ENCODE assay signal across 9 mouse cellular contexts in genomic region chr2:166459955-166460354, GRCm38 (mm10).
DNase-seq lines count a peak whose midpoint lies in the region.
"Had no signal": no experiment of that assay in that cellular context is flagged by ENCODE, and none has a peak within 500 bp of the region (broad histone marks: within the 10 kb centered on the region; RNA-seq: fewer than 3 reads in every experiment).

No protein-coding gene starts in this region.

- H3K4me3 ChIP-seq in macrophage (ENCODE audit: inconsistent target) = no peak overlapping the region
- H3K4me3 ChIP-seq: myocyte had no signal

- WGBS in macrophage (ENCODE audit: missing documents) = 21% methylated on average over 9 of the region's 9 CpGs

- peak overlapping the region; percentile 43; the same call in 1 of the 2 replicates for H3K27ac ChIP-seq in macrophage

- peak; percentile 25 for DNase-seq in adrenal gland, adult 2 months
- DNase-seq in adrenal gland, adult 8-10 months = no peak
- peak; percentile 80 for DNase-seq in embryo, embryonic 10.5 days (ENCODE audit: low spot score)
- DNase-seq in heart, adult 9 months (ENCODE audit: low spot score in 2 of 2) = peak; percentile 86 to 87
- DNase-seq in cerebellum, adult 18-20 months = no peak
- no peak for DNase-seq in cerebellum, adult 11 months
- no peak for DNase-seq in ovary, postnatal 14 days (ENCODE audit: low spot score)

- H3K79me2 ChIP-seq in macrophage (ENCODE audit: inconsistent target) = no peaks in the 10 kb centered on the region

- no peaks in the 10 kb centered on the region for H3K36me3 ChIP-seq in macrophage (ENCODE audit: inconsistent target)

Comparison
In these comparisons a context has a peak if more than half of its experiments do, and no peak if none do; other contexts are left out.
1. DNase-seq: peak in adrenal gland, adult 2 months (single experiment), embryo, embryonic 10.5 days (single experiment) and heart, adult 9 months (2 of 2); none in adrenal gland, adult 8-10 months (single experiment), cerebellum, adult 18-20 months (0 of 2), cerebellum, adult 11 months (single experiment) and ovary, postnatal 14 days (single experiment).